Comparison of ENCODE assay signal across 9 mouse cellular contexts in genomic region chr7:27360749-27361148, GRCm38 (mm10). TPM values are rescaled to one million over a fixed set of nuclear protein-coding genes. Genes with fewer than 3 reads are reported as not detected.
DNase-seq lines count a peak whose midpoint lies in the region; ATAC-seq lines count a peak whose summit lies in the region.
"Had no signal": no experiment of that assay in that cellular context is flagged by ENCODE, and none has a peak within 500 bp of the region (broad histone marks: within the 10 kb centered on the region; RNA-seq: fewer than 3 reads in every experiment).

No protein-coding gene starts in this region.

- no peak overlapping the region for H3K9ac ChIP-seq in kidney, embryonic 14.5 days (ENCODE audit: low read depth, low read length)
- no peak overlapping the region for H3K9ac ChIP-seq in embryonic facial prominence, embryonic 11.5 days (replicated peaks; ENCODE audit: low read length)
- H3K9ac ChIP-seq in hindbrain, embryonic 14.5 days: no peak overlapping the region
- H3K9ac ChIP-seq in midbrain, embryonic 13.5 days (replicated peaks): no peak overlapping the region

- no peaks in the 10 kb centered on the region for H3K9me3 ChIP-seq in kidney, embryonic 14.5 days (ENCODE audit: control insufficient read depth, low read length)
- no peaks in the 10 kb centered on the region for H3K9me3 ChIP-seq in embryonic facial prominence, embryonic 11.5 days (replicated peaks; ENCODE audit: control insufficient read depth, low read length)
- H3K9me3 ChIP-seq in hindbrain, embryonic 14.5 days (ENCODE audit: control insufficient read depth, low read length): no peaks in the 10 kb centered on the region
- no peaks in the 10 kb centered on the region for H3K9me3 ChIP-seq in midbrain, embryonic 13.5 days

- no peaks in the 10 kb centered on the region for H3K36me3 ChIP-seq in kidney, embryonic 14.5 days (ENCODE audit: control insufficient read depth, insufficient read depth, low read length)
- no peaks in the 10 kb centered on the region for H3K36me3 ChIP-seq in embryonic facial prominence, embryonic 11.5 days (replicated peaks; ENCODE audit: control insufficient read depth, insufficient read depth, low read depth, low read length)
- peaks cover 11% of the 10 kb centered on the region; the same call in 1 of the 2 replicates for H3K36me3 ChIP-seq in hindbrain, embryonic 14.5 days (replicated peaks; ENCODE audit: control insufficient read depth, insufficient read depth)
- no peaks in the 10 kb centered on the region for H3K36me3 ChIP-seq in midbrain, embryonic 13.5 days

- peak overlapping the region; percentile 82 for H3K4me2 ChIP-seq in kidney, embryonic 14.5 days (replicated peaks; ENCODE audit: low read depth, low read length)
- H3K4me2 ChIP-seq in embryonic facial prominence, embryonic 11.5 days (ENCODE audit: low read depth, low read length): peak overlapping the region; percentile 36
- H3K4me2 ChIP-seq in hindbrain, embryonic 14.5 days (replicated peaks): peak overlapping the region; percentile 68
- peak overlapping the region; percentile 65 for H3K4me2 ChIP-seq in midbrain, embryonic 13.5 days (replicated peaks)

- 53% methylated on average over 6 of the region's 6 CpGs for WGBS in kidney, embryonic 14.5 days
- 49% methylated on average over 6 of the region's 6 CpGs for WGBS in embryonic facial prominence, embryonic 11.5 days
- WGBS in hindbrain, embryonic 14.5 days: 57% methylated on average over 6 of the region's 6 CpGs
- WGBS in midbrain, embryonic 13.5 days: 55% methylated on average over 6 of the region's 6 CpGs

- H3K27me3 ChIP-seq in kidney, embryonic 14.5 days (ENCODE audit: control insufficient read depth, insufficient read depth, low read length): peaks cover 27% of the 10 kb centered on the region
- peaks cover 34% of the 10 kb centered on the region for H3K27me3 ChIP-seq in embryonic facial prominence, embryonic 11.5 days (ENCODE audit: control insufficient read depth, insufficient read depth, low read length)
- peaks cover 63% of the 10 kb centered on the region for H3K27me3 ChIP-seq in hindbrain, embryonic 14.5 days (ENCODE audit: control insufficient read depth, insufficient read depth, low read length)
- peaks cover 69% of the 10 kb centered on the region for H3K27me3 ChIP-seq in midbrain, embryonic 13.5 days

- no peak for ATAC-seq in kidney, embryonic 14.5 days (ENCODE audit: low FRiP score, low TSS enrichment)
- ATAC-seq in embryonic facial prominence, embryonic 11.5 days (replicated peaks; ENCODE audit: insufficient number of reproducible peaks, low FRiP score, low TSS enrichment, low read depth): no peak
- ATAC-seq in hindbrain, embryonic 14.5 days (ENCODE audit: low FRiP score): no peak
- no peak for ATAC-seq in midbrain, embryonic 13.5 days

- peaks cover 10% of the 10 kb centered on the region for H3K4me1 ChIP-seq in kidney, embryonic 14.5 days (ENCODE audit: control insufficient read depth, insufficient read depth, low read length)
- no peaks in the 10 kb centered on the region; the same call in 1 of the 2 replicates for H3K4me1 ChIP-seq in embryonic facial prominence, embryonic 11.5 days (ENCODE audit: control insufficient read depth, insufficient read depth, low read length)
- peaks cover 3% of the 10 kb centered on the region for H3K4me1 ChIP-seq in hindbrain, embryonic 14.5 days (replicated peaks; ENCODE audit: control insufficient read depth, insufficient read depth, low read length)
- peaks cover 20% of the 10 kb centered on the region for H3K4me1 ChIP-seq in midbrain, embryonic 13.5 days (replicated peaks)

- no peak for DNase-seq in kidney, postnatal 36 days
- DNase-seq in embryonic facial prominence, embryonic 11.5 days (ENCODE audit: low spot score): no peak
- DNase-seq in hindbrain, embryonic 14.5 days (ENCODE audit: low spot score): no peak
- DNase-seq in urinary bladder, adult 18-20 months (ENCODE audit: low spot score in 2 of 2): no peak
- DNase-seq in layer of hippocampus, postnatal 10 days (ENCODE audit: low spot score in 2 of 2): no peak
- DNase-seq in adrenal gland, postnatal 36 days: no peak

- peak overlapping the region; percentile 41; the same call in 1 of the 2 replicates for H3K4me3 ChIP-seq in kidney, embryonic 14.5 days (ENCODE audit: low read length)
- H3K4me3 ChIP-seq in embryonic facial prominence, embryonic 11.5 days (ENCODE audit: low read depth, low read length): peak overlapping the region; percentile 10; the same call in 1 of the 2 replicates
- H3K4me3 ChIP-seq in hindbrain, embryonic 14.5 days (replicated peaks; ENCODE audit: low read length): 0 out of 2 replicates have a peak overlapping the region, but pooled peaks have one; percentile 44
- H3K4me3 ChIP-seq in midbrain, embryonic 13.5 days (replicated peaks): peak overlapping the region; percentile 54; the same call in 1 of the 2 replicates

- H3K27ac ChIP-seq in kidney, embryonic 14.5 days (ENCODE audit: low read depth, low read length): no peak overlapping the region
- no peak overlapping the region for H3K27ac ChIP-seq in embryonic facial prominence, embryonic 11.5 days (replicated peaks; ENCODE audit: low read depth, low read length)
- H3K27ac ChIP-seq in hindbrain, embryonic 14.5 days: no peak overlapping the region
- H3K27ac ChIP-seq in midbrain, embryonic 13.5 days: no peak overlapping the region

RNA-seq across cellular contexts. Expression of gene Gm20479, which starts 3.5 kb away (rescaled TPM):
- polyA plus RNA-seq in kidney, embryonic 14.5 days (2014; fragmentation: Nextera tagmentation; extraction: Ambion mirVana): 1.9 TPM in 1 of 2 replicates, not detected in the other
- polyA plus RNA-seq in embryonic facial prominence, embryonic 11.5 days (2014; fragmentation: Nextera tagmentation; extraction: Ambion mirVana): 0.45 TPM in 1 of 2 replicates, not detected in the other
- not detected in 2 replicates for polyA plus RNA-seq in hindbrain, embryonic 14.5 days (2014; fragmentation: Nextera tagmentation; extraction: Ambion mirVana)
- 0.53 TPM in 1 of 2 replicates, not detected in the other for polyA plus RNA-seq in midbrain, embryonic 13.5 days (2015; fragmentation: Nextera tagmentation; extraction: Ambion mirVana)
- not detected for total RNA-seq in layer of hippocampus, postnatal 10 days (2021)
- total RNA-seq in adrenal gland, postnatal 36 days (2021): 1 to 10 TPM in 1 of 2 experiments, not detected in 1; 6.1 TPM
- total RNA-seq: layer of hippocampus, adult 18-20 months had no signal

RNA-seq across cellular contexts. Expression of gene Shkbp1, which starts 4.9 kb away (rescaled TPM):
- polyA plus RNA-seq in kidney, embryonic 14.5 days (2014; fragmentation: Nextera tagmentation; extraction: Ambion mirVana): 38.4 and 41.0 TPM in 2 replicates
- polyA plus RNA-seq in embryonic facial prominence, embryonic 11.5 days (2014; fragmentation: Nextera tagmentation; extraction: Ambion mirVana): 50.2 and 57.5 TPM in 2 replicates
- polyA plus RNA-seq in hindbrain, embryonic 14.5 days (2014; fragmentation: Nextera tagmentation; extraction: Ambion mirVana): 30.6 and 34.6 TPM in 2 replicates
- 67.2 and 84.3 TPM in 2 replicates for polyA plus RNA-seq in midbrain, embryonic 13.5 days (2015; fragmentation: Nextera tagmentation; extraction: Ambion mirVana)
- 10 to 100 TPM; 24.9 to 29.9 TPM for total RNA-seq in layer of hippocampus, postnatal 10 days (2021)
- 10 to 100 TPM; 22.3 TPM for total RNA-seq in adrenal gland, postnatal 36 days (2021)

RNA-seq across cellular contexts. Expression of gene Ltbp4, which starts 23.3 kb away (rescaled TPM):
- polyA plus RNA-seq in kidney, embryonic 14.5 days (2014; fragmentation: Nextera tagmentation; extraction: Ambion mirVana): 23.4 and 26.0 TPM in 2 replicates
- polyA plus RNA-seq in embryonic facial prominence, embryonic 11.5 days (2014; fragmentation: Nextera tagmentation; extraction: Ambion mirVana): 6.3 and 6.6 TPM in 2 replicates
- polyA plus RNA-seq in hindbrain, embryonic 14.5 days (2014; fragmentation: Nextera tagmentation; extraction: Ambion mirVana): 10.4 TPM in 2 replicates
- polyA plus RNA-seq in midbrain, embryonic 13.5 days (2015; fragmentation: Nextera tagmentation; extraction: Ambion mirVana): 8.0 and 9.1 TPM in 2 replicates
- total RNA-seq in layer of hippocampus, postnatal 10 days (2021): 10 to 100 TPM; 49.9 to 59.2 TPM
- 10 to 100 TPM; 77.8 to 94.6 TPM for total RNA-seq in adrenal gland, postnatal 36 days (2021)
